Mouse (Mus musculus) MEL (cell line): ENCODE data around the gene Sema3d. TPM values are rescaled to one million over a fixed set of nuclear protein-coding genes. Genes with fewer than 3 reads are reported as not detected.

Experiments
- DNase-seq: peaks from one replicate; pipeline ENCODE4 v3.0.0; 2011; ENCODE audit warnings: low read depth, low spot score
- H3K27ac ChIP-seq: 2 replicates; pipeline ENCODE4 v1.5.1; 2012; ENCODE audit warnings: low read depth, mild to moderate bottlenecking, control low read depth, low read length, moderate library complexity; ENCODE audit not compliant: control insufficient read depth
- H3K27me3 ChIP-seq, 2 experiments: fragments of 150-350 bp in 1 of 2; sonication (generic) in 1 of 2; 2 replicates each; pipeline ENCODE4 v1.6.1; 2012; ENCODE audit warnings: low read length in 2 of 2, mild to moderate bottlenecking in 2 of 2, improper control_type of control experiment in 1 of 2, moderate library complexity in 1 of 2; ENCODE audit not compliant: insufficient read depth in 2 of 2, control insufficient read depth in 1 of 2
- H3K36me3 ChIP-seq, 2 experiments: 2 replicates each; pipeline ENCODE4 v1.6.1; 2012 to 2014; ENCODE audit warnings: low read length in 2 of 2, improper control_type of control experiment in 1 of 2, inconsistent platforms in 1 of 2, mild to moderate bottlenecking in 1 of 2; ENCODE audit not compliant: insufficient read depth in 2 of 2, control insufficient read depth in 1 of 2
- H3K4me1 ChIP-seq, 2 experiments: fragments of 150-350 bp in 1 of 2; sonication (generic) in 1 of 2; 2 replicates each; pipeline ENCODE4 v1.6.1; 2012; ENCODE audit warnings: low read length in 2 of 2, improper control_type of control experiment in 1 of 2, mild to moderate bottlenecking in 1 of 2; ENCODE audit not compliant: insufficient read depth in 2 of 2, control insufficient read depth in 1 of 2
- H3K4me3 ChIP-seq, 2 experiments: fragments of 150-350 bp in 1 of 2; sonication (generic) in 1 of 2; 2 replicates each; pipeline ENCODE4 v1.5.1; 2012; ENCODE audit warnings: low read depth in 2 of 2, low read length in 2 of 2, mild to moderate bottlenecking in 2 of 2, moderate library complexity in 2 of 2, control low read depth in 1 of 2, improper control_type of control experiment in 1 of 2; ENCODE audit not compliant: control insufficient read depth in 1 of 2, insufficient read depth in 1 of 2
- H3K79me2 ChIP-seq: 2 replicates; pipeline ENCODE4 v1.6.1; 2012; ENCODE audit warnings: mild to moderate bottlenecking, low read length, moderate library complexity; ENCODE audit not compliant: control insufficient read depth, poor library complexity, insufficient read depth
- H3K9ac ChIP-seq: 2 replicates; pipeline ENCODE4 v1.6.1; 2012; ENCODE audit warnings: low read depth, mild to moderate bottlenecking, control low read depth, low read length, moderate library complexity; ENCODE audit not compliant: control insufficient read depth, poor library complexity, severe bottlenecking
- H3K9me3 ChIP-seq: fragments of 150-350 bp; sonication (generic); replicated peaks from 2 replicates; pipeline ENCODE4 v1.6.1; 2012; ENCODE audit warnings: mild to moderate bottlenecking, low read length, improper control_type of control experiment, moderate library complexity; ENCODE audit not compliant: insufficient read depth
- CHD2 ChIP-seq: IDR thresholded peaks from 2 replicates; pipeline ENCODE4 v1.6.1; 2011; ENCODE audit warnings: low read length, improper control_type of control experiment
- EP300 ChIP-seq, 2 experiments: IDR thresholded peaks; 2 replicates each; pipeline ENCODE4 v1.6.1; 2011; ENCODE audit warnings: improper control_type of control experiment in 2 of 2, low read length in 2 of 2, low read depth in 1 of 2, mild to moderate bottlenecking in 1 of 2
- ETS1 ChIP-seq: IDR thresholded peaks from 2 replicates; pipeline ENCODE4 v1.6.1; 2012; ENCODE audit warnings: low read depth, mild to moderate bottlenecking, inconsistent platforms, low read length, improper control_type of control experiment, moderate library complexity
- GABPA ChIP-seq: IDR thresholded peaks from 2 replicates; pipeline ENCODE4 v1.6.1; 2012; ENCODE audit warnings: low read depth, mild to moderate bottlenecking, inconsistent platforms, low read length, improper control_type of control experiment, moderate library complexity
- GATA1 ChIP-seq: IDR thresholded peaks from 2 replicates; pipeline ENCODE4 v1.6.1; 2011; ENCODE audit warnings: low read depth, low read length, improper control_type of control experiment
- HCFC1 ChIP-seq: IDR thresholded peaks from 2 replicates; pipeline ENCODE4 v1.6.1; 2012; ENCODE audit warnings: low read depth, mild to moderate bottlenecking, inconsistent platforms, low read length, improper control_type of control experiment, moderate library complexity
- JUND ChIP-seq: IDR thresholded peaks from 2 replicates; pipeline ENCODE4 v1.6.1; 2011; ENCODE audit warnings: low read depth, mild to moderate bottlenecking, improper control_type of control experiment, low read length
- MAFK ChIP-seq: IDR thresholded peaks from 2 replicates; pipeline ENCODE4 v1.6.1; 2011; ENCODE audit warnings: low read depth, mild to moderate bottlenecking, low read length, improper control_type of control experiment, borderline replicate concordance
- MAX ChIP-seq: IDR thresholded peaks from 2 replicates; pipeline ENCODE4 v1.6.1; 2011; ENCODE audit warnings: low read length, improper control_type of control experiment
- MYB ChIP-seq: IDR thresholded peaks from 2 replicates; pipeline ENCODE4 v1.6.1; 2011; ENCODE audit warnings: mild to moderate bottlenecking, low read depth, low read length, improper control_type of control experiment
- MYC ChIP-seq: IDR thresholded peaks from 2 replicates; pipeline ENCODE4 v1.6.1; 2011; ENCODE audit warnings: low read depth, mild to moderate bottlenecking, low read length, improper control_type of control experiment, moderate library complexity
- NRF1 ChIP-seq: IDR thresholded peaks from 2 replicates; pipeline ENCODE4 v1.6.1; 2014; ENCODE audit warnings: low read depth, mild to moderate bottlenecking, inconsistent platforms, low read length, improper control_type of control experiment, moderate library complexity; ENCODE audit not compliant: poor library complexity, insufficient read depth, severe bottlenecking
- POLR2A ChIP-seq, 2 experiments: IDR thresholded peaks; 2 replicates each; pipeline ENCODE4 v1.6.1; 2011 to 2012; ENCODE audit warnings: low read length in 2 of 2, mild to moderate bottlenecking in 2 of 2, control low read depth in 1 of 2, improper control_type of control experiment in 1 of 2, low read depth in 1 of 2, moderate library complexity in 1 of 2; ENCODE audit not compliant: control insufficient read depth in 1 of 2, insufficient read depth in 1 of 2, poor library complexity in 1 of 2
- POLR2AphosphoS5 ChIP-seq: IDR thresholded peaks from 2 replicates; pipeline ENCODE4 v1.6.1; 2012; ENCODE audit warnings: low read depth, borderline replicate concordance, mild to moderate bottlenecking, inconsistent platforms, low read length, moderate library complexity, mixed read lengths
- SIN3A ChIP-seq: IDR thresholded peaks from 2 replicates; pipeline ENCODE4 v1.6.1; 2012; ENCODE audit warnings: low read length, improper control_type of control experiment, inconsistent platforms
- TAL1 ChIP-seq: IDR thresholded peaks from 2 replicates; pipeline ENCODE4 v1.6.1; 2012; ENCODE audit warnings: mild to moderate bottlenecking, inconsistent platforms, low read length, moderate library complexity, mixed read lengths
- TBP ChIP-seq: IDR thresholded peaks from 2 replicates; pipeline ENCODE4 v1.8.0; 2011; ENCODE audit warnings: low read depth, low read length, improper control_type of control experiment
- TCF12 ChIP-seq: IDR thresholded peaks from 2 replicates; pipeline ENCODE4 v1.6.1; 2014; ENCODE audit warnings: low read depth, mild to moderate bottlenecking, inconsistent platforms, low read length, improper control_type of control experiment, moderate library complexity
- USF2 ChIP-seq, 2 experiments: IDR thresholded peaks; 2 replicates each; pipeline ENCODE4 v1.6.1; 2011 to 2012; ENCODE audit warnings: improper control_type of control experiment in 2 of 2, low read length in 2 of 2, borderline replicate concordance in 1 of 2, inconsistent platforms in 1 of 2, low read depth in 1 of 2, mild to moderate bottlenecking in 1 of 2; ENCODE audit not compliant: insufficient read depth in 1 of 2
- ZC3H11A ChIP-seq: IDR thresholded peaks from 2 replicates; pipeline ENCODE4 v1.6.1; 2012; ENCODE audit warnings: low read depth, mild to moderate bottlenecking, inconsistent platforms, low read length, improper control_type of control experiment
- ZKSCAN1 ChIP-seq: IDR thresholded peaks from 2 replicates; pipeline ENCODE4 v1.6.1; 2012; ENCODE audit warnings: low read depth, mild to moderate bottlenecking, inconsistent platforms, low read length, improper control_type of control experiment, moderate library complexity
- ZMIZ1 ChIP-seq: IDR thresholded peaks from 2 replicates; pipeline ENCODE4 v1.6.1; 2012; ENCODE audit warnings: low read depth, mild to moderate bottlenecking, inconsistent platforms, low read length, improper control_type of control experiment, moderate library complexity
- polyA plus RNA-seq, 2 experiments: library from polyadenylated mRNA; stranded (reverse) in 1 of 2; unstranded in 1 of 2; fragments of >175 nt in 1 of 2; fragments of >200 nt in 1 of 2; gene quantifications; 2 replicates each; pipeline versions ENCODE4 v1.2.1 to v1.2.4; 2012; ENCODE audit warnings: low replicate concordance in 2 of 2, low read depth in 1 of 2; ENCODE audit not compliant: insufficient read length in 2 of 2, insufficient read depth in 1 of 2, missing spikeins in 1 of 2
- total RNA-seq: library from RNA; depleted of rRNA; stranded (reverse); fragments of 300-350 nt; gene quantifications from 2 replicates; pipeline ENCODE4 v1.2.3, GENCODE M21; 2012

Gene Sema3d
- total and polyA plus RNA-seq, 3 experiments: not detected

GRCm38 (mm10) chr5:12475639-12475916 is 92.4 kb downstream of the Sema3d start:
- Histone ChIP-seq H3K9ac (no peak overlapping the region), H3K36me3 (no peaks in the 10 kb centered on the region), H3K9me3 (no peaks in the 10 kb centered on the region), H3K4me1 (no peaks in the 10 kb centered on the region), H3K4me3 (no peak overlapping the region), H3K27me3 (no peaks in the 10 kb centered on the region; a peak in 1 of 4 replicates)
- DNase-seq: no peak
- TF ChIP-seq MAFK (no peak), MYB (no peak), TCF12 (no peak), GABPA (no peak)
- TF ChIP-seq, all 39 proteins: peak for 0
- Histone ChIP-seq H3K79me2 (no peaks in the 10 kb centered on the region), H3K27ac (no peak overlapping the region)

GRCm38 (mm10) chr5:12487926-12488325 is 104.7 kb downstream of the Sema3d start:
- no peak overlapping the region for H3K9ac ChIP-seq
- H3K4me3 ChIP-seq: no peak overlapping the region
- no peaks in the 10 kb centered on the region for H3K9me3 ChIP-seq
- no peaks in the 10 kb centered on the region for H3K4me1 ChIP-seq
- DNase-seq: no peak
- TF ChIP-seq MAX (no peak), EP300 (IDR thresholded peaks at IDR 0.05; ENCODE audit: low read depth in 1 of 2, low read length in 2 of 2) (no peak), GABPA (no peak), NRF1 (no peak), USF2 (IDR thresholded peaks at IDR 0.05; ENCODE audit: borderline replicate concordance in 1 of 2, insufficient read depth in 1 of 2, low read depth in 1 of 2, low read length in 2 of 2) (no peak), CHD2 (no peak)
- no peaks in the 10 kb centered on the region for H3K27me3 ChIP-seq
- no peak overlapping the region for H3K27ac ChIP-seq
- no peaks in the 10 kb centered on the region for H3K36me3 ChIP-seq
- H3K79me2 ChIP-seq: no peaks in the 10 kb centered on the region

GRCm38 (mm10) chr5:12491704-12492103 is 108.5 kb downstream of the Sema3d start:
- Histone ChIP-seq H3K36me3 (no peaks in the 10 kb centered on the region), H3K9me3 (no peaks in the 10 kb centered on the region), H3K9ac (no peak overlapping the region)
- no peak for DNase-seq
- TF ChIP-seq POLR2AphosphoS5: no peak
- no peak for TF ChIP-seq ETS1
- no peak for TF ChIP-seq POLR2A (IDR thresholded peaks at IDR 0.05; ENCODE audit: control insufficient read depth in 1 of 2, insufficient read depth in 1 of 2, low read depth in 1 of 2, low read length in 2 of 2, poor library complexity in 1 of 2)
- no peak for TF ChIP-seq TAL1
- TF ChIP-seq TBP: no peak
- TF ChIP-seq ZKSCAN1: no peak
- TF ChIP-seq MYC: no peak
- no peak for TF ChIP-seq MAX
- no peak for TF ChIP-seq ZMIZ1
- no peak for TF ChIP-seq GATA1
- TF ChIP-seq HCFC1: no peak
- TF ChIP-seq NRF1: no peak
- no peak for TF ChIP-seq ZC3H11A
- TF ChIP-seq SIN3A: no peak
- TF ChIP-seq JUND: no peak
- no peak for TF ChIP-seq TCF12
- TF ChIP-seq GABPA: no peak
- TF ChIP-seq, all 39 proteins: peak for 0
- H3K27ac ChIP-seq: no peak overlapping the region
- no peak overlapping the region for H3K4me3 ChIP-seq
- no peaks in the 10 kb centered on the region for H3K27me3 ChIP-seq
- no peaks in the 10 kb centered on the region for H3K4me1 ChIP-seq
- H3K79me2 ChIP-seq: no peaks in the 10 kb centered on the region
